In genomic region chr5:117359497-117360227, GRCm38 (mm10) we compare ENCODE assay signal across 9 mouse cellular contexts. TPM values are rescaled to one million over a fixed set of nuclear protein-coding genes. Genes with fewer than 3 reads are reported as not detected.
DNase-seq lines count a peak whose midpoint lies in the region; ATAC-seq and TF ChIP-seq lines count a peak whose summit lies in the region.
"Had no signal": no experiment of that assay in that cellular context is flagged by ENCODE, and none has a peak within 500 bp of the region (broad histone marks: within the 10 kb centered on the region; RNA-seq: fewer than 3 reads in every experiment).

No protein-coding gene starts in this region.

- peak overlapping the region; percentile 87 for H3K27ac ChIP-seq in liver, adult 2 months (replicated peaks; ENCODE audit: insufficient read depth, low read depth, low read length)
- H3K27ac ChIP-seq in bone marrow macrophage, adult 2 months (ENCODE audit: insufficient read depth, low read depth, low read length), result peak overlapping the region; percentile 76
- H3K27ac ChIP-seq in kidney, adult 2 months (ENCODE audit: insufficient read depth, low read depth, low read length), result peak overlapping the region; percentile 89
- H3K27ac ChIP-seq: liver, embryonic 14.5 days had no signal

- DNase-seq in liver, adult 2 months (ENCODE audit: extremely low read depth, low read depth, low spot score), result peak; percentile 85
- no peak for DNase-seq in liver
- peak; percentile 89 for DNase-seq in kidney, adult 2 months
- no peak for DNase-seq in adrenal gland, adult 18-20 months (ENCODE audit: low spot score in 2 of 2)
- no peak for DNase-seq in left cerebral cortex, postnatal 14 days (ENCODE audit: low spot score in 2 of 2)

- TF ChIP-seq CTCF in liver, adult 2 months (IDR thresholded peaks at IDR 0.05; ENCODE audit: low read depth, low read length), result no peak
- TF ChIP-seq CTCF in bone marrow macrophage, adult 2 months (IDR thresholded peaks at IDR 0.05; ENCODE audit: low read depth, low read length), result no peak
- TF ChIP-seq CTCF in kidney, adult 2 months (conservative IDR thresholded peaks at IDR 0.05; ENCODE audit: insufficient read depth, insufficient read length, low read depth, low read length), result no peak

- no peaks in the 10 kb centered on the region for H3K27me3 ChIP-seq in liver, adult 2 months (ENCODE audit: control insufficient read depth, insufficient read depth, low read length)
- H3K27me3 ChIP-seq in kidney, adult 2 months (replicated peaks; ENCODE audit: control insufficient read depth, insufficient read depth, low read length), result no peaks in the 10 kb centered on the region

- intact Hi-C loops in left cerebral cortex, postnatal 14 days (cut with DNase I), result loop anchor here (5.0 kb wide), 3 partner anchors 42 to 242 kb away; partner anchors contain the start of genes Suds3 and Vsig10

- peaks cover 41% of the 10 kb centered on the region for H3K4me1 ChIP-seq in liver, adult 2 months (ENCODE audit: control insufficient read depth, insufficient read depth, low read length)
- peaks cover 54% of the 10 kb centered on the region for H3K4me1 ChIP-seq in bone marrow macrophage, adult 2 months (ENCODE audit: control insufficient read depth, insufficient read depth, low read length)
- peaks cover 57% of the 10 kb centered on the region for H3K4me1 ChIP-seq in kidney, adult 2 months (ENCODE audit: control insufficient read depth, insufficient read depth, low read length)

- no peak overlapping the region for H3K4me3 ChIP-seq in liver, adult 2 months (ENCODE audit: insufficient read depth, low read depth, low read length)
- H3K4me3 ChIP-seq in bone marrow macrophage, adult 2 months (ENCODE audit: insufficient read depth, low read length), result no peak overlapping the region
- no peak overlapping the region for H3K4me3 ChIP-seq in kidney, adult 2 months (ENCODE audit: insufficient read depth, low read depth, low read length)

- peaks cover 35% of the 10 kb centered on the region for H3K79me2 ChIP-seq in liver, adult 2 months (ENCODE audit: control insufficient read depth, insufficient read depth, low read length)

- H3K9ac ChIP-seq in liver, adult 2 months (ENCODE audit: low read depth, low read length), result peak overlapping the region; percentile 29
- H3K9ac ChIP-seq: liver, embryonic 14.5 days had no signal

- 12% methylated on average over 7 of the region's 7 CpGs for WGBS in liver, adult 2 months
- WGBS in kidney, adult 2 months, result 17% methylated on average over 7 of the region's 7 CpGs

- ATAC-seq in neutrophil, adult 5-6 weeks (ENCODE audit: extremely low read depth, insufficient number of reproducible peaks, low FRiP score, poor library complexity, severe bottlenecking), result peak; percentile 34; the same call in 1 of the 2 replicates
- ATAC-seq in inflammation-experienced regulatory T-cells, adult 6 months, result no peak

- 0 out of 2 replicates have a peak, but pooled peaks cover 3% of the 10 kb centered on the region for H3K36me3 ChIP-seq in liver, adult 2 months (ENCODE audit: control insufficient read depth, insufficient read depth, low read length)
- H3K36me3 ChIP-seq in kidney, adult 2 months (ENCODE audit: control insufficient read depth, insufficient read depth, low read length), result no peaks in the 10 kb centered on the region; the same call in 1 of the 2 replicates

- no peak for TF ChIP-seq POLR2A in liver, adult 2 months (IDR thresholded peaks at IDR 0.05; ENCODE audit: extremely low read depth, insufficient read depth, low read length)
- TF ChIP-seq POLR2A in bone marrow macrophage, adult 2 months (IDR thresholded peaks at IDR 0.05; ENCODE audit: borderline replicate concordance, low read depth, low read length), result no peak
- no peak for TF ChIP-seq POLR2A in kidney, adult 2 months (IDR thresholded peaks at IDR 0.05; ENCODE audit: low read depth, low read length)

RNA-seq across cellular contexts. Expression of gene Wsb2, which starts 2.6 kb away (rescaled TPM):
- 27.9 and 41.8 TPM in 2 replicates for total RNA-seq in liver, adult 2 months (2014; rRNA removed)
- 70.9 and 87.9 TPM in 2 replicates for polyA plus RNA-seq in liver, adult 2 months (2012; rRNA removed)
- 45.4 and 47.3 TPM in 2 replicates for polyA plus RNA-seq in bone marrow macrophage, adult 2 months (2012; ENCODE audit: insufficient read depth, insufficient read length, missing spikeins)
- polyA plus RNA-seq in kidney, adult 2 months (2012; rRNA removed), result 205 and 234 TPM in 2 replicates
- total RNA-seq in neutrophil, adult 5-6 weeks (2017), result 24.2 and 29.7 TPM in 2 replicates
- total RNA-seq in adrenal gland, adult 18-20 months (2021), result 100 to 1,000 TPM; 126 to 138 TPM
- 10 to 100 TPM in 2 of 3 experiments, 1 to 10 TPM in 1; 9.8 to 11.3 (median 11.1) TPM for polyA plus RNA-seq in inflammation-experienced regulatory T-cells, adult 6 months (2017; shearing (Covaris generic))
- 100 to 1,000 TPM; 387 to 415 TPM for total RNA-seq in left cerebral cortex, postnatal 14 days (2021)

RNA-seq across cellular contexts. Expression of gene Rfc5, which starts 29.2 kb away (rescaled TPM):
- 6.1 and 10.7 TPM in 2 replicates for total RNA-seq in liver, adult 2 months (2014; rRNA removed)
- 11.1 and 12.3 TPM in 2 replicates for polyA plus RNA-seq in liver, adult 2 months (2012; rRNA removed)
- polyA plus RNA-seq in bone marrow macrophage, adult 2 months (2012; ENCODE audit: insufficient read depth, insufficient read length, missing spikeins), result 16.9 and 27.2 TPM in 2 replicates
- 12.9 and 13.0 TPM in 2 replicates for polyA plus RNA-seq in kidney, adult 2 months (2012; rRNA removed)
- 10.7 and 15.2 TPM in 2 replicates for total RNA-seq in neutrophil, adult 5-6 weeks (2017)
- total RNA-seq in adrenal gland, adult 18-20 months (2021), result 1 to 10 TPM; 4.6 to 7.3 TPM
- polyA plus RNA-seq in inflammation-experienced regulatory T-cells, adult 6 months (2017; shearing (Covaris generic)), result 10 to 100 TPM; 18.9 to 65.6 (median 26.8) TPM
- 10 to 100 TPM; 20.2 to 25.5 TPM for total RNA-seq in left cerebral cortex, postnatal 14 days (2021)

RNA-seq across cellular contexts. Expression of gene Vsig10, which starts 40.8 kb away (rescaled TPM):
- 1.5 and 1.8 TPM in 2 replicates for total RNA-seq in liver, adult 2 months (2014; rRNA removed)
- polyA plus RNA-seq in liver, adult 2 months (2012; rRNA removed), result 2.5 and 4.5 TPM in 2 replicates
- polyA plus RNA-seq in bone marrow macrophage, adult 2 months (2012; ENCODE audit: insufficient read depth, insufficient read length, missing spikeins), result 1.4 and 2.3 TPM in 2 replicates
- polyA plus RNA-seq in kidney, adult 2 months (2012; rRNA removed), result 17.2 and 20.8 TPM in 2 replicates
- 3.6 and 7.0 TPM in 2 replicates for total RNA-seq in neutrophil, adult 5-6 weeks (2017)
- total RNA-seq in adrenal gland, adult 18-20 months (2021), result 10 to 100 TPM; 11.3 to 16.2 TPM
- 1 to 10 TPM; 4.1 to 7.8 (median 5.7) TPM for polyA plus RNA-seq in inflammation-experienced regulatory T-cells, adult 6 months (2017; shearing (Covaris generic))
- total RNA-seq in left cerebral cortex, postnatal 14 days (2021), result 1 to 10 TPM; 2.9 to 3.0 TPM

RNA-seq across cellular contexts. Expression of gene Ksr2, which starts 54.1 kb away (rescaled TPM):
- total RNA-seq in liver, adult 2 months (2014; rRNA removed), result 0.09 and 0.13 TPM in 2 replicates
- polyA plus RNA-seq in liver, adult 2 months (2012; rRNA removed), result 0.05 and 0.06 TPM in 2 replicates
- 0.28 and 0.32 TPM in 2 replicates for polyA plus RNA-seq in bone marrow macrophage, adult 2 months (2012; ENCODE audit: insufficient read depth, insufficient read length, missing spikeins)
- 1.6 and 1.9 TPM in 2 replicates for polyA plus RNA-seq in kidney, adult 2 months (2012; rRNA removed)
- total RNA-seq in neutrophil, adult 5-6 weeks (2017), result 0.12 and 0.23 TPM in 2 replicates
- total RNA-seq in adrenal gland, adult 18-20 months (2021), result 1 to 10 TPM; 4.3 to 4.5 TPM
- under 1 TPM; 0.09 to 0.60 (median 0.36) TPM for polyA plus RNA-seq in inflammation-experienced regulatory T-cells, adult 6 months (2017; shearing (Covaris generic))
- total RNA-seq in left cerebral cortex, postnatal 14 days (2021), result 10 to 100 TPM; 36.5 to 39.7 TPM

Comparison
In these comparisons a context has a peak if more than half of its experiments do, and no peak if none do; other contexts are left out.
1. DNase-seq: peak in liver, adult 2 months (single experiment) and kidney, adult 2 months (single experiment); none in liver (single experiment), adrenal gland, adult 18-20 months (0 of 2) and left cerebral cortex, postnatal 14 days (0 of 2).
2. Peak in every context shown above with its lines, with median percentiles within 50 percentile points of each other: H3K27ac ChIP-seq.